Mouse (Mus musculus): Measurements from ENCODE around the gene Arhgef6. TPM values are rescaled to one million over a fixed set of nuclear protein-coding genes. Genes with fewer than 3 reads are reported as not detected.

The Arhgef6 gene
- polyA plus RNA-seq (2014; fragmentation: Nextera tagmentation; extraction: Ambion mirVana): 19.4 and 27.9 TPM in 2 replicates

- Histone ChIP-seq H3K36me3 (ENCODE audit: insufficient read depth) (no peaks in the 10 kb centered on the region), H3K4me2 (0 out of 2 replicates have a peak within 1 kb of the TSS, but pooled peaks have one; percentile 23), H3K27me3 (ENCODE audit: insufficient read depth, low read length) (no peaks in the 10 kb centered on the region), H3K9ac (no peak within 1 kb of the TSS), H3K9me3 (ENCODE audit: low read depth, low read length) (no peaks in the 10 kb centered on the region), H3K4me3 (ENCODE audit: low read depth, low read length) (no peak within 1 kb of the TSS), H3K4me1 (ENCODE audit: insufficient read depth) (no peaks in the 10 kb centered on the region), H3K27ac (ENCODE audit: low read depth) (no peak within 1 kb of the TSS)
- no peak for TF ChIP-seq CTCF (IDR thresholded peaks at IDR 0.05; ENCODE audit: low read depth)
- ATAC-seq (ENCODE audit: insufficient read depth) (no peak; the same call in 1 of the 2 replicates), DNase-seq (peak; percentile 19)
- 40% methylated on average over 18 of the region's 18 CpGs for WGBS
Observed at GRCm38 (mm10) chrX:57338371-57339211, at the start of gene Arhgef6. TSS of gene Arhgef6 (minus strand) at chrX:57338729.

DNA sequence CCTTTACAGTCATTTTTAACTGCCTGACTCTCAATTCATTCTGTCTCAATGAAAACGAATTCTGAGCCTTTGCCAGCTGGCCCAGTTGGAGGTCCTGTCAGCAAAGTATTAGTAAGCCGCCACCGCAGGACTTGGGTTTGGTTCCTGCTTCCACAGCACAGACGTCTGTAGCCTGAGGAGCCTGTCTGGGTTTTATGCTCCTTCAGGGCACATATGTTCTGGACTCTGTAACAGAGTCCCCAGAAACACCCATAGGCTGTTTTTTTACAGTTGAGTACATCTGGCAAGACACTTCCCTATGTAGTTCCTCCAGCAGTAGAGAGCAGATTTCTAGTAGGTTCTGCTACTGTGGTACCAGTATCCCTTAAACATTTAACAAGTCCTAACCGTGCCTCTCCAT is 42.4 kb upstream of the Arhgef6 start:
- TF ChIP-seq CTCF (IDR thresholded peaks at IDR 0.05; ENCODE audit: low read depth): no peak
- no peak for DNase-seq
- no peak overlapping the region for H3K9ac ChIP-seq
- no peaks in the 10 kb centered on the region for H3K9me3 ChIP-seq (ENCODE audit: low read depth, low read length)
- no peak overlapping the region for H3K27ac ChIP-seq (ENCODE audit: low read depth)
- no peak overlapping the region for H3K4me2 ChIP-seq
- WGBS: 72% methylated on average over 5 of the region's 5 CpGs
- no peak overlapping the region for H3K4me3 ChIP-seq (ENCODE audit: low read depth, low read length)
- H3K4me1 ChIP-seq (ENCODE audit: insufficient read depth): no peaks in the 10 kb centered on the region
- no peaks in the 10 kb centered on the region for H3K27me3 ChIP-seq (ENCODE audit: insufficient read depth, low read length)
- peaks cover 52% of the 10 kb centered on the region for H3K36me3 ChIP-seq (ENCODE audit: insufficient read depth)
- ATAC-seq (ENCODE audit: insufficient read depth): no peak

DNA sequence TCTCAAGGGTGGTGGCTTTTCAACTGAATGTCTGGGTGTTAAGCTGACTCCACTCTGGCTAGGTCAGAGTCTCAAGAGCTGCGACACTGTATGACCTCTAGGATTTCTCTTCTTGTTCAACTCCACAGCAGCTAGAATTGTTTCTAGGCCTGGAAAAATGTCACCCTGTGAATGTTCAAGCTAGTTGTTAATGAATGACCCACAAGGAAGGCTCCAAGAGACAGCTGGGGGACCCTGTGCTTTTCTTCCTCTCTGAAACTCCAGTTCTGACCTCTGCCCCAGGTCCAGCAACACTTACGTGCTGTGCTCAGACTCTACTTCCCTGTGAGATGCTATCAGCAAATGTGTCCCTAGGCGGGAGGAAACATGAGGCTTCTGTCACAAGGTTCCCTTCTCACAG is 40.0 kb upstream of the Arhgef6 start:
- no peaks in the 10 kb centered on the region for H3K27me3 ChIP-seq (ENCODE audit: insufficient read depth, low read length)
- H3K4me2 ChIP-seq: no peak overlapping the region
- no peaks in the 10 kb centered on the region for H3K9me3 ChIP-seq (ENCODE audit: low read depth, low read length)
- no peak overlapping the region for H3K27ac ChIP-seq (ENCODE audit: low read depth)
- no peak for TF ChIP-seq CTCF (IDR thresholded peaks at IDR 0.05; ENCODE audit: low read depth)
- DNase-seq: no peak
- H3K9ac ChIP-seq: no peak overlapping the region
- H3K4me3 ChIP-seq (ENCODE audit: low read depth, low read length): no peak overlapping the region
- no peak for ATAC-seq (ENCODE audit: insufficient read depth)
- WGBS: 74% methylated on average over 3 of the region's 3 CpGs
- H3K36me3 ChIP-seq (ENCODE audit: insufficient read depth): peaks cover 36% of the 10 kb centered on the region
- H3K4me1 ChIP-seq (ENCODE audit: insufficient read depth): no peaks in the 10 kb centered on the region

- Histone ChIP-seq H3K4me1 (ENCODE audit: insufficient read depth) (no peaks in the 10 kb centered on the region), H3K9ac (no peak overlapping the region), H3K27me3 (ENCODE audit: insufficient read depth, low read length) (no peaks in the 10 kb centered on the region), H3K36me3 (ENCODE audit: insufficient read depth) (peaks cover 29% of the 10 kb centered on the region), H3K27ac (ENCODE audit: low read depth) (no peak overlapping the region), H3K9me3 (ENCODE audit: low read depth, low read length) (no peaks in the 10 kb centered on the region), H3K4me3 (ENCODE audit: low read depth, low read length) (no peak overlapping the region), H3K4me2 (no peak overlapping the region)
- 80% methylated on average over 3 of the region's 3 CpGs for WGBS
- no peak for TF ChIP-seq CTCF (IDR thresholded peaks at IDR 0.05; ENCODE audit: low read depth)
- DNase-seq (no peak), ATAC-seq (ENCODE audit: insufficient read depth) (no peak)
Observed at GRCm38 (mm10) chrX:57377096-57377495, 38.6 kb upstream of the Arhgef6 start.

DNA sequence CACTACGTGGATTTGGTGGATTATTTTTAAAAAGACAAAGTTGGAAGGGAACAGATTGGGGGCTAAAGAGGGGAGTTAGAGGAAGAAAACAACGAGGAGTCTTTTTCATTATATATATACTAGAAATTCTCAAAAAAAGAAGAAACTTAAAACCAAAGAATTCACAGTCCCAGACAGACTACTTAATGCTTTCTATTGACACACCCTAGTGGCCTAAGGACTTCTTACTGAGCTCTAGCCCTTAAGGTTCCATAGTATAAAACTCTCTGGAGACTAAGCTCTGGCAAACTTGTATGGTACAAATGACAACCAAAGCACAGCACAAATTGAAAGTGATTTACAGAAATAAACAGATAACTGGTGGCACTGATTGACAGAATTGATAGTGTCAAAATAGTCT is 35.5 kb upstream of the Arhgef6 start:
- no peak for TF ChIP-seq CTCF (IDR thresholded peaks at IDR 0.05; ENCODE audit: low read depth)
- H3K4me3 ChIP-seq (ENCODE audit: low read depth, low read length): no peak overlapping the region
- no peak for DNase-seq
- H3K27ac ChIP-seq (ENCODE audit: low read depth): no peak overlapping the region
- H3K9ac ChIP-seq: no peak overlapping the region
- no peaks in the 10 kb centered on the region for H3K27me3 ChIP-seq (ENCODE audit: insufficient read depth, low read length)
- no peak overlapping the region for H3K4me2 ChIP-seq
- WGBS: 71% methylated on average over 2 of the region's 2 CpGs
- peaks cover 18% of the 10 kb centered on the region; the same call in 1 of the 2 replicates for H3K36me3 ChIP-seq (ENCODE audit: insufficient read depth)
- H3K4me1 ChIP-seq (ENCODE audit: insufficient read depth): no peaks in the 10 kb centered on the region
- no peak for ATAC-seq (ENCODE audit: insufficient read depth)
- no peaks in the 10 kb centered on the region for H3K9me3 ChIP-seq (ENCODE audit: low read depth, low read length)

- H3K27me3 ChIP-seq (ENCODE audit: insufficient read depth, low read length): no peaks in the 10 kb centered on the region
- H3K4me3 ChIP-seq (ENCODE audit: low read depth, low read length): no peak overlapping the region
- H3K9me3 ChIP-seq (ENCODE audit: low read depth, low read length): no peaks in the 10 kb centered on the region
- peaks cover 14% of the 10 kb centered on the region; the same call in 1 of the 2 replicates for H3K36me3 ChIP-seq (ENCODE audit: insufficient read depth)
- no peak for TF ChIP-seq CTCF (IDR thresholded peaks at IDR 0.05; ENCODE audit: low read depth)
- ATAC-seq (ENCODE audit: insufficient read depth): no peak
- no peaks in the 10 kb centered on the region for H3K4me1 ChIP-seq (ENCODE audit: insufficient read depth)
- DNase-seq: no peak
- 90% methylated on average over 2 of the region's 2 CpGs for WGBS
- H3K27ac ChIP-seq (ENCODE audit: low read depth): no peak overlapping the region
- H3K9ac ChIP-seq: no peak overlapping the region
- no peak overlapping the region for H3K4me2 ChIP-seq
Observed at GRCm38 (mm10) chrX:57373543-57373942, 35.0 kb upstream of the Arhgef6 start.

DNA sequence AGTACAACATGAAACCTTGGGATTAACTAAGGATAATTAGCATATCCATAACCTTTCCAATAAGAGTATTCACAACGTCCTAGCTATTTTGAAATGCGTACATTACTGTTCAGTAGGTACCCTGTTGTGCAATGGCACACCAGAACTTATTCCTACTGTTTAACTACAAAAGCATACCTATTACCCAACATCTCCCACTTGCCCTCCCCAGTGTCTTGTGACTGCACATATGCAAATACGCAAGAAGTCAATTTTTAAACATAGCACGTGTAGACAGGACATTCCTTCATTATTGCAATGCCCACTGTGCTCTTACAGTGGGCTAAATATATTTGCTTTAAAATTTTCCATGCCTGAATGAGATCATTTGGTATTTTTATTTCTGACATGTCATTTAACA is 34.4 kb upstream of the Arhgef6 start:
- Histone ChIP-seq H3K9me3 (ENCODE audit: low read depth, low read length) (no peaks in the 10 kb centered on the region), H3K9ac (no peak overlapping the region), H3K4me3 (ENCODE audit: low read depth, low read length) (no peak overlapping the region), H3K27ac (ENCODE audit: low read depth) (no peak overlapping the region), H3K27me3 (ENCODE audit: insufficient read depth, low read length) (no peaks in the 10 kb centered on the region), H3K4me1 (ENCODE audit: insufficient read depth) (no peaks in the 10 kb centered on the region), H3K36me3 (ENCODE audit: insufficient read depth) (0 out of 2 replicates have a peak, but pooled peaks cover 9% of the 10 kb centered on the region), H3K4me2 (no peak overlapping the region)
- no peak for DNase-seq
- WGBS: 80% methylated on average over 4 of the region's 4 CpGs
- no peak for TF ChIP-seq CTCF (IDR thresholded peaks at IDR 0.05; ENCODE audit: low read depth)
- ATAC-seq (ENCODE audit: insufficient read depth): no peak
